Mouse (Mus musculus) layer of hippocampus, adult 9-11 months (tissue): ENCODE data around the gene 4933402D24Rik.

Experiments used
- DNase-seq: peaks from one replicate; pipeline ENCODE4 v3.0.0; 2022

The 4933402D24Rik gene

DNA sequence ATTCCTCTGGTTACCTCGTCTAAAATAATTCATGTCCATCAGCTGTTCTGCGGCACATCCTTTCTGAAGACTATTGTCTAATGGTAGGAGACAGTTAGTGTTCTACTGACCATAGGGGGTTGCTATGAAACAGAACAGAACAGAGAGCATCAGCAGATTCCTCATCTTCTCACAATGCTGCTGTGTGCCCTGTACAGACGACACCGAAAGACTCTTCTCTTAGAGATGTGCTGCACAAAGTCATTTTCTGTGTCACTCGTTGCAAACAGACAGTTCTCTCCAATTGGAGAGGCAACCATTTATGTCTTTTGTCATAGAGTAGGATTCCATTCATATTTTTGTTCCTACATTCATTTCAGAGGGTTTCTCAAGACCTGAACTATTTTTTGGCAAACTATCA lies at the start of gene 4933402D24Rik:
4933402D24Rik (minus strand) TSS at position 101 of the 400 bp plus-strand sequence.
- DNase-seq, result no peak

DNA sequence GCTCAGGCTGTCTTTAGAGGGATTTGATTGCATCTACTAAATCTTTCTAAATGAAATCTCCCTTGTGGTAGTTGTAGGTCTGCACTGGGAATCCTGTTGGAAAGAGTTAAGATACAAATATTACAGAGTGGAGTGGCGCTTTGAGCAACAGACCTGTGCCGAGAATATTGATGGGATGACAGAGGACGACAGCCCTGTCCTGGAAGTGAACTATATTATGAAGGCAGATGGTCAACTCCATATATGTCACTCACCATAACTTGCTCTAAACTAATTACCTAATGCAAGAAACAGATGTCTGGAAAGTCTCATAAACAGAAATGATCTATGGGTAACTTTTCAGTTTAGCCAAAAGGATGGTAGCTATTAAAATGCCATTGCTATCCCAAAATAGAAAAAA lies 39.5 kb upstream of the 4933402D24Rik start:
- DNase-seq, result no peak

DNA sequence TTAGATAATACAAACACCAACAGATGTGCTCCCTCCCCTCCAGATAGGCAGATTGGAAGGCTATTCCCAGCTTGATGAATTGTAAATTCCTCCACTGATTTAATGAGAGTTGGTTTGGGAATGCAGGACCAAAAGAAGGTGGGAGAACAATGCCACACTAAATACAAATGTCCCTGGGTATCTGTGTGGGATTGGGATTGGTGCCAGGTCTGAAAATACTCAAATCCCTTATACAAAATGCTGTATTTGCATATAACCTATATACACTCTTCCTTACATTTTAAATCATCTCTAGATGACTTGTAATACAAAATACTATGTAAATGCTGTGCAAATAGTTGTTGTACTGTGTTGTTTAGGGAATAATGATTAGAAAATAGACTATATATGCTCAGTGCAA lies 36.0 kb upstream of the 4933402D24Rik start:
- DNase-seq, result no peak

DNA sequence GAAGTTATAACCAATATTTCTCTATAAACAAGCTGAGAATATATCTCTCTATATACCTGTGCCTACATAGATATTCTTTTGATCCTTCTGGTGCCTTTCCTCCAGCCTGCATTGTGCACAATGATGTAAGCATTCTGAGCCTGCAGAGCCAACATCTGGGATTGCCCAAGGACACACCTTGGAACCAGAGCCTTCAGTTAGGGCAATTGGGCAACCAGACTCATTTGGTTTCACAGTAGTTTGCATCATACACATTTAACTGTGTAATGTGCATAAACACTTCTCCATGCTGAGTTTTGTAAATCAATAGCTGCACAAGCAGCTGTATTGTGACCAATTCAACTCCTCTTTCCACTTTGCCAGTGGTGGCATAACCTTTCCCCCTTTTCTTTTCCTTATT lies 25.3 kb upstream of the 4933402D24Rik start:
- DNase-seq, result no peak

DNA sequence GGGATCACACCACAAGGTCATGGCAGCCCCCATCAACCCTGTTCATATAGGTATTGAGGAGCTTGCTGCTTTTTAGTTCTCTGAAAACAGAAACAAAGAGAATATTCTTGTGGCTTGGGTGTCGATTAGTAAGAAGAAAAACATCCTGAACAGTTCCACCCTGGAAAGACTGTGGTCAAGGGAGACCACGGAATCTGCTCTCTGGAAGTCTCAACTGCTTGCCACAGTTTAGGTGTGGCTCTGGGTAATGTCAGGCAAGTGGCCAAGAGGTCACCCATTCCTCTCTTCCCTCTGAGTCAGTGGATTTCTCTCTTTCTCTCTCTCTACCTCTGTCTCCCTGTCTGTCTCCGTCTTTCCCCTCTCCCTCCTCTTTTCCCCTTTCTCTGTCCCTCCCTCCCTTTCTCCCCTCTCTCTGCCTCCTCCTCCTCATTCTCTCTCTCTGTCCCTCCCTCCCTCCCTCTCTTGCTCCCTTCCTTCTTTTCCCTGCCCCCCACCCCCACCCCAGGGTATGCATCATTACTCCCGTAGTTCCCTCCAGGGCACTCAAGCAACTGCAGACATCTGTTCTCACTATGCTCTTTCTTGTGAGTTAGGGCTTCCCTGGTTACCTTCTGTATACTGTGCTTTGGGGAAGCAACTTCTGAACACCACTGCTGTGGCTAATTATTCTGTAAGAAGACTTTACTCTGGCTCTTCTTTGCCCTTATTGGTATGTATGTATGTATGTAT lies 8.0 kb upstream of the 4933402D24Rik start:
- no peak for DNase-seq

DNA sequence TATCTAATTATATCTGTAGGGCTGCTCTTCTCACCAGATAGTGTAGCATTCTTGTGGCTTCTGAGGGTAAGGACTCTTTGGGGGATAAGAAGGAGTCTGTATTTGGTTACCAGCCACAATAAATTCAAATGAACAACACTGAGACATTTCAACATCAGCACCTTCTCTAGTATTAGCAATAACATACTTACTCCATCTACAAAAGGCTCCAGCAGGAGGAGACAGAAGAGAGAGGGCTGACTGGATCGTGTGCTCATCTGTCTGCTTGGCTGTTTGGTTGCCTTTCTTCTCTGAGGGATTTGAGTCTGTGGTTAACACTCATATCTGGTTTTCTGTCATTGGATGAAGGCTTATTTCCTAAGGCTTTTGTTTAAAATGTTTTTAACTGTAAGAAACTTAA lies 7.3 kb upstream of the 4933402D24Rik start:
- no peak for DNase-seq

DNA sequence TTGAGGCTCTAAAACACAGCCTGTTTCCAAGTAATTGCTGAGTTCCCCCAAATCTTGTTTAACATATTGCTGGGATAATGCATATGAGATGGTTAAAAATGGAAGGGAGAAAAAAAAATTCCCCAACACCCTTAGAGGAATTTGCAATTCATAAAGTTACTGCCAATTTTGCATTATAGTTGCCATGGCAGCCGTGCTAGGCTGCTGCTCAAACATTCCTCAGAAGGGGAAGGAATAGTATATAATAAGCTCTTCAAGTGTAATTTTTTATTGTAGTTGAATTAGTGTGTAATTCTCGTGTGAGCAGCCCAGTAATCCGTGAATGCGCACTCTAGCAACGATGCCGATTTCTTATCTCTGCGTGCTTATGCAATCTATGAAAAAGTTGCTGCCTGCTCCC lies 1.2 kb upstream of the 4933402D24Rik start:
- DNase-seq, result peak; percentile 64

DNA sequence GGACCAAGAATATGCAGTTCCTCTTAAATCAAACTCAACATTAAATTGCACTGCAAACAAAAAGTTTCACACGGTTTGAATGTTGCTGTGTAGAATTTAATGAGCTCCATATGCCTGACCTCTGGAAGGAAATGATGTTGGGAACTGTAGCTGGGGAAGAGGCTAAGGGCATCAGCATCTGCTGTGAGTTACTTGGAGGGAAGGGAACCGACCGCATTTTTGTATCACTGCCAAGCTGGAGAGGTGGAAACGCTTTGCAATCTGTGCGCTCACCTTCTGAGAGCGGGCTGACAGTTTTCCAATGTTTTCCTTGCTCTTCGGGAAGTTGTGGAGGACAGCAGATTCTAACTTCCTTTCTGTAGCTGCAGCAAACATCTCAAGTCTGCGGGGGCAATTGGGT lies 955 bp downstream of the 4933402D24Rik start:
- no peak for DNase-seq

DNA sequence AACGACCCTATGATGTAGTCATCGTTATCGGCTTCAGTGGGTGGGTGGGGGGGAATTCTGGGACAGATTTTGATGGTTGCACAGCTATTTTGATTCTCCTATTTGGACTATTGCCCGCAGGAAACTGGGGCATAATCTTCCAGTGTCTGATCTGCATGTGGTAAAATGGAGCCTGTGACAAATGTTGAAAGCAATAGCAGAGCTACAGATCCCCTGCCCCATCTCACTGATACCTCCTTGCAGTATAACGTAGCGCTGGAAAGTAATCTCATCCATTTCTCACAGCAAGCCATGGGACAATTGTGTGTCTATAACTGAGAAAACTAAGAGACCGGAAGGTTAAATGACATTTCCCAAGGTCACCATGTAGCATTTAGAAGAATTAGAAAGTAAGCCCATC lies 4.7 kb downstream of the 4933402D24Rik start:
- DNase-seq, result no peak

DNA sequence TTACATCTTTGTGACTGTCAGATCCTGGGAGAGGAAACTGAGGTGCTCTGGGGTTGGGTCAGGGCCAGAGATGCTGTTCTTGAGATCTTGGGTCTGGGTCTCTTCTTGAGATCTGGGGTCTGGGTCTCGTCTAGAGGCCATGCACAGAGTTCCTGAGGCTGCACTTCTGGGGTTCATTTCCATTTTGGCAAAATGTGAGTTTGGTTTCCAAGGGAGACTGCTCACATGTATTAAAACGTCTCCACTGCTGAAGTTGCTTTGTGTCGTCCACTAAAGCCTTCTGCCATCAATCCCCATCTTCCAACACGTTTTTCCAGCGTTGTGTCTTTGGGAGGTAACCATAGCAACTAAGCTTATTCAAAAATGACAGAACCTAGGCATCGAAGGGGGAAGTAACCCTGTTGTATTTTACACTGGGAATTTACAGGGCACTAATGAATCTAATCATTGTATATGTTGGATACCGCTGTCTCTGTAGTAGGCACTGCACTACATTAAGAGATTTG lies 5.1 kb downstream of the 4933402D24Rik start:
- DNase-seq, result peak; percentile 20

DNA sequence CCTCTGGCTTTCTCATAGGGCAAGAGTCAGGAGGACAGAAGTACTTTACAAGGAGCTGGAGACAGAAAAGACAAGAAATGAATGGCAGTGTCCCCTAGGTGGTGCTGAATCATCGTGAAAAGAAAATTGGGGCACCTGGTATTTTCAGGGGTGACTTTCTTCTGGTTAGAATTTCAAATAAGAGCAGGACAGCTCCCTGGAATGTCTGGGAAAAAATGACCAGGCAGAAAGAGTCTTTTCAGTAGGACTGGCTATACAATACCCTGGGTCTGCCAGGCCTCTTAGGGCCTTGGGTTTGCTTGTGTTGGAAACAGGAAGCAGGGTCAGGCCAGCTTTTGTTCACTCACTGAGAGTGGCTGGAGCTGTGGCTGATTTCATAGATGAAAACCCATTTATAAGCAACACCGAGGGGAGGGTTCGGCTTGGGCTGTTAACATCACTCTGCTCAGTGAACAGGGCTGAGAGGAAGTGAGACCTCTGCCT lies 5.8 kb downstream of the 4933402D24Rik start:
- peak; percentile 30 for DNase-seq

DNA sequence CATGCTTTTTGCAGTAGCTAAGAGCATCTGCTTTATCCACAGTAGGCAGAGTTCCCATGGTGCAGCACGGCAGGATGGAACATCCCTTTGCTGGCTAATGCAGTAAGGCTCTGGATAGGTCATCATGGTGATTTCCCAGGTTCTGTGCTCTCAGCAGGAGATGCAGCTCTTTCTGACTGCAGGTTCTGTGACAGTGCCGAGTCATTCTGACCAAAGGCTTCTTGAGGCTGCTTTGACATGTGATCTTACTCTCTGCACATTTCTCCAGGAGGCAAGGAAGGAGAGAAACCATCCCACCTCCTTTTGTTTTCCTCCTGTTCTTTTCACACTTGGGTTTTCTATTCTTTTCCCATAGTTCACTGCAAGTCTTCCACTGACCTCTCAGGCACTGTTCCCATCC lies 13.1 kb downstream of the 4933402D24Rik start:
- DNase-seq, result no peak

DNA sequence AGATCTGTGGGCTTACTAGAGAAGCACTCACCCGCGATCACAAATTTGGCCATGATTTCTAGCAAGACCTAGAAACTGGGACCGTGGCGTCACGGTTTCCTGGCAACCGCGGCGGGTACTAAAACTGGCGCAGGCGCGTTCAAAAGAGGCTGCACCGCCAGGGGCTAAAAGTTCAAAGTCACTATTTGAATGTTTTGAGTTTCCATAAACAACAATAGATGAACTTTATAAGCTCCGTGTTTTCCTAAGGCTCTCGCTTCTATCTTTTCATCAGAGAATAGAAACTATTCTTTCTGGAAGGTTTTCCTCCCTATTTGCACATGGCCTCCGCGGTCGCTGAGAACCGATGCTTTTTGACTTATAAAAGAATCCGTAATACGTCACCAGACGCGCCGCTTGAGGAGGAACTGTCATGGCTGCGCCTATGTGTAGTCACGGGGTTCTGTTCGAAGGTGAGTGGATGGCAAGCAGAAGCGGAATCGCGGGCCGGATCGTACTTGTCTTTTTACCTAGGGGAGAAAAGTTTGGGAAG lies 38.8 kb downstream of the 4933402D24Rik start, which contains the start of the genes Mdh1b and Fastkd2:
Mdh1b (minus strand) TSS at position 79 of the 532 bp plus-strand sequence.
Fastkd2 (plus strand) TSS at position 375 of the 532 bp plus-strand sequence.
- peak; percentile 92 for DNase-seq

DNA sequence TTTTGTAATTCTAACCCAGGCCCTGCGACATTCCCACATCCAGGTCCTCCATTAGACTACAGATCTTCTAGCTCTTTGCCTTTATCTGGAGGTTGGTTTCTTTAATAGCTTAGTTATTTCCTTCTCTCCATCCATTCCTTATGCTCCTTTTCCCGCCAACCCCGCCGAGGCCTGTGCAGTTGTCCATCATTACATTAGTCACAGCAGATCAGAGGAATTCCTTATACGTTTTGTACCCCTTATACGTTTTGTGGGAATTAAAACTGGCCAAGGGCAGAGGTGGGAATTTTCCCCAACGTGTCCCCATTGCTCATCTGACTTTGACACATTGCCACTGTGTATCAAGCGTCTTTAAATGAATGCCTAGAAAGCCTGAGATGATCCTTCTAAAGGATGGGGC lies 39.3 kb downstream of the 4933402D24Rik start:
- no peak for DNase-seq

DNA sequence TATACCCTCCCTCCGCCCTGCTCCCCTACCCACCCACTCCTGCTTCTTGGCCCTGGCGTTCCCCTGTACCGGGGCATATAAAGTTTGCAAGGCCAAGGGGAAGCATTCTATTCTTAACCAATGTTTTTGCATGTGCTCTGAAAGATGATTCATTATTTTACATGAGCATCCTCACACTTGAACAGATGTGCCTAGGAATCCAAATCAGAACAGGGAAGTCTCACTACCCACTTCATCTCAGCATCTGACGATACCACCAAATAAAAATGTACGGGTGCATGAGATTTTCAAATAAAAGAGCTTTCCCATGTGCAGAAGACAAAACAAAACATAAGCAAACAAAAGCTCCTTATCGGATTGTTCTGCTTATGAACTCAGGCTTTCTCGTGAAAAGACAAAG lies 48.9 kb downstream of the 4933402D24Rik start:
- DNase-seq, result peak; percentile 3

DNA sequence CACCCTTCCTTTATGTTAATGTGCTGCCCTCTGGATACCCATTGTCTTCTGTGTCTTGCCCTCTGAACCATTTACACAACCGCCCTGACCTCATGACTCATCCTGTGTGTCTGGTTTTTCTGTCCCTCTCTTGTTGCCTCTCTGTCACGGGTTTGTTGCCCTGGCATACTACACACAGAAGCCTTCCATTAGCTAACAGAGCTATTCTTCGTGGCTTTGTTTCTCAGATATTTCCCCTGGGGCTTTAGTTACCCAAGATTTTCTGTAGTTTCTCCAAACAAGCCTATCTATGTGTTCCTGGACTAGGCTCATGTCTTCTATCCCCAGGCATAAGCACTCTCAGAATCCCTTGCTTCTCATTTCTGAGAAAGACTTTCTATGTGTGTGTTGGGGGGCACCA lies 60.2 kb downstream of the 4933402D24Rik start:
- DNase-seq, result no peak

DNA sequence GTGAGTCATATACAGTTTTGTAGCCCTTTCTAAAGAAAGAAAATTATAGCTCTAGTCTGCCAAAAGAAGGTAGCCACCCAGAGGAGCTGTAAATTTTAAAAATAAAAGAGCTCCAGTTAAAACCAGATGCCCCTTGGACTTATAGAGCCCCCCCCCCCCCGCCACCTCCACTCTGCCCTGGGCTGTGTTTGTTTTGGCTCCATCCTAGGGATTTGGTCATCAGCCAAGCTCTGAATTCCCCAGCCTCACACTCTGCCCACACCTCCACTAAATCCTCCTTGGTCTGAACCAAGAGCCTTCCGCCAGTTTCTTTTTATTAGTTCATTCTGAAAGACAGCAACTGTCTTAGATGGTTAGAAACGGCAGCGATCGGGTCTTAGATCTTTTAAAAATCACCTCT lies 63.3 kb downstream of the 4933402D24Rik start:
- no peak for DNase-seq
